Mouse (Mus musculus): ENCODE measurements around the gene Gm21972.

DNA sequence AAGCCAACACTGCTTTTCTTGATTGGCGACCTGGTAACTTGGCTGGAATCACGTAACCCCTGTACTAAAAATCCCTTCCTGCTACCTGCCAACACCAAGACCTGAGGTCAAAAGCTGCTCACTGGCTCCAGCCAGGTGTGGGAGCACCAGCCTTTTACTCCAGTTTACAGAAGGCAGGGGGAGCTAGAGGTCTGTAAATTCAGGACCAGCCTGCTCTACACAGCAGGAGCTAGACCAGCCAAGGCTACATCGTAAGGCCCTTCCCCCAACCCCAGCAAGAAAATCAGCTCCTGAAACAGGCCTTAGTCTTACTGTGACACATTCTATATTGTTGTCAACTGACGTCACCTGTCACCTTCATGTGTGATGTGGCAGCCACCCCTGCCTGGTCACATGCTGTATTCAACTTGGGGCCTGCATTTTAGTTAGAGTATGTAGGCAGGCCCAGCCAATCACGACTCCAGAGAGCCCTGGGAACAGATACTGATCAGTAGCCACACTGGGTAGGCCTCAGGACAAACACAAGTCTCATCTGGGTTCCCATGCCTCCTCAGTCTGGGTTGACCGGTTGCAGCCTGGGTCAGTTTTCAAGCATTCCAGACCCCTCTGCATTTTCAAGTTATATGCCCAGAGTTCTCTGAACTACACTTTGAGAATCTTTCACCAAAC, 55.7 kb downstream of the Gm21972 start:
- TF ChIP-seq MAZ (IDR thresholded peaks at IDR 0.05; ENCODE audit: low read depth, low read length) (no peak), POLR2A (IDR thresholded peaks at IDR 0.05; ENCODE audit: control insufficient read depth in 1 of 2, insufficient read depth in 1 of 2, low read depth in 1 of 2, low read length in 2 of 2, poor library complexity in 1 of 2) (no peak), TAL1 (IDR thresholded peaks at IDR 0.05; ENCODE audit: low read length) (no peak), MYC (IDR thresholded peaks at IDR 0.05; ENCODE audit: low read depth, low read length) (no peak), NELFE (IDR thresholded peaks at IDR 0.05; ENCODE audit: low read depth, low read length) (no peak), GABPA (IDR thresholded peaks at IDR 0.05; ENCODE audit: low read depth, low read length) (no peak), MAFK (IDR thresholded peaks at IDR 0.05; ENCODE audit: borderline replicate concordance, low read depth, low read length) (no peak), ETS1 (IDR thresholded peaks at IDR 0.05; ENCODE audit: low read depth, low read length) (no peak), USF1 (IDR thresholded peaks at IDR 0.05; ENCODE audit: low read depth, low read length) (no peak), CTCF (IDR thresholded peaks at IDR 0.05 in 2 of 3, conservative IDR thresholded peaks at IDR 0.05 in 1 of 3; ENCODE audit: control insufficient read depth in 1 of 3, insufficient read depth in 1 of 3, low read depth in 2 of 3, low read length in 3 of 3, poor library complexity in 1 of 3, severe bottlenecking in 1 of 3) (peak; percentile 7 to 46 (median 17); a peak in 2 of 6 replicates), ZKSCAN1 (IDR thresholded peaks at IDR 0.05; ENCODE audit: low read depth, low read length) (no peak), GATA1 (IDR thresholded peaks at IDR 0.05; ENCODE audit: low read depth, low read length) (no peak), CHD1 (IDR thresholded peaks at IDR 0.05; ENCODE audit: low read depth, low read length) (no peak), MXI1 (IDR thresholded peaks at IDR 0.05; ENCODE audit: low read depth, low read length) (no peak)

All from MEL (cell line).